Mouse (Mus musculus): Measurements from ENCODE around the gene Mitd1. TPM values are rescaled to one million over a fixed set of nuclear protein-coding genes. Genes with fewer than 3 reads are reported as not detected.

Mitd1 gene
- polyA plus RNA-seq, 1 experiment = 3.9 TPM

- peak overlapping the region; percentile 81 for H3K4me2 ChIP-seq (ENCODE audit: low read depth)
- TF ChIP-seq POLR2AphosphoS2 (IDR thresholded peaks at IDR 0.05; ENCODE audit: insufficient read length, low read depth) (peak; percentile 16), TCF3 (IDR thresholded peaks at IDR 0.05; ENCODE audit: insufficient read length, low read depth) (no peak), POLR2A (IDR thresholded peaks at IDR 0.05; ENCODE audit: insufficient read length, low read depth) (peak; percentile 66)
- no peaks in the 10 kb centered on the region for H3K27me3 ChIP-seq (ENCODE audit: control insufficient read depth, insufficient read depth, insufficient read length)
- H3K4me3 ChIP-seq = peak overlapping the region; percentile 42
- peaks cover 24% of the 10 kb centered on the region for H3K36me3 ChIP-seq (ENCODE audit: control insufficient read depth, insufficient read depth)
- H3K79me2 ChIP-seq (ENCODE audit: control insufficient read depth, insufficient read depth) = no peaks in the 10 kb centered on the region
- H3ac ChIP-seq (ENCODE audit: control insufficient read depth, insufficient read length) = peak overlapping the region; percentile 57
These were observed 17.8 kb downstream of the Mitd1 start for GRCm38 (mm10) chr1:37872131-37873067.

GRCm38 (mm10) chr1:37871704-37872103 is 18.5 kb downstream of the Mitd1 start, which contains the start of gene Lipt1:
Lipt1 (plus strand) TSS chr1:37871738.
- Histone ChIP-seq H3K4me3 (peak within 1 kb of the TSS; percentile 42), H3K4me2 (ENCODE audit: low read depth) (peak within 1 kb of the TSS; percentile 81), H3K79me2 (ENCODE audit: control insufficient read depth, insufficient read depth) (no peaks in the 10 kb centered on the region), H3K27me3 (ENCODE audit: control insufficient read depth, insufficient read depth, insufficient read length) (no peaks in the 10 kb centered on the region), H3K36me3 (ENCODE audit: control insufficient read depth, insufficient read depth) (peaks cover 17% of the 10 kb centered on the region), H3ac (ENCODE audit: control insufficient read depth, insufficient read length) (peak within 1 kb of the TSS; percentile 57)
- TF ChIP-seq MAX (IDR thresholded peaks at IDR 0.05; ENCODE audit: low read depth) (no peak), USF1 (IDR thresholded peaks at IDR 0.05; ENCODE audit: low read depth) (no peak), TCF3 (IDR thresholded peaks at IDR 0.05; ENCODE audit: insufficient read length, low read depth) (no peak), SRF (IDR thresholded peaks at IDR 0.05; ENCODE audit: control insufficient read depth, insufficient read length, low read depth) (no peak)

- no peak for TF ChIP-seq TCF3 (IDR thresholded peaks at IDR 0.05; ENCODE audit: insufficient read length, low read depth)
- no peak for TF ChIP-seq E2F4 (IDR thresholded peaks at IDR 0.05; ENCODE audit: insufficient read depth)
- TF ChIP-seq MYOG (IDR thresholded peaks at IDR 0.05; ENCODE audit: control insufficient read depth in 1 of 3, insufficient read depth in 1 of 3, insufficient read length in 2 of 3, low read depth in 2 of 3) = no peak
- no peak for TF ChIP-seq REST (IDR thresholded peaks at IDR 0.05; ENCODE audit: insufficient read depth, insufficient read length)
- TF ChIP-seq MYOD1 (IDR thresholded peaks at IDR 0.05; ENCODE audit: control insufficient read depth in 1 of 3, insufficient read length in 2 of 3, low read depth in 2 of 3) = no peak
- no peak for TF ChIP-seq POLR2A (IDR thresholded peaks at IDR 0.05; ENCODE audit: insufficient read length, low read depth)
- TF ChIP-seq SRF (IDR thresholded peaks at IDR 0.05; ENCODE audit: control insufficient read depth, insufficient read length, low read depth) = no peak
- no peak for TF ChIP-seq TCF12 (IDR thresholded peaks at IDR 0.05; ENCODE audit: insufficient read depth, poor library complexity, severe bottlenecking)
- no peak for TF ChIP-seq CEBPB (IDR thresholded peaks at IDR 0.05; ENCODE audit: insufficient read depth, poor library complexity, severe bottlenecking)
- no peak for TF ChIP-seq USF1 (IDR thresholded peaks at IDR 0.05; ENCODE audit: low read depth)
- no peak for TF ChIP-seq MAX (IDR thresholded peaks at IDR 0.05; ENCODE audit: low read depth)
- TF ChIP-seq POLR2AphosphoS2 (IDR thresholded peaks at IDR 0.05; ENCODE audit: insufficient read length, low read depth) = no peak
- Histone ChIP-seq H3K4me2 (ENCODE audit: low read depth) (peak overlapping the region; percentile 50), H3ac (ENCODE audit: control insufficient read depth, insufficient read length) (no peak overlapping the region), H3K79me2 (ENCODE audit: control insufficient read depth, insufficient read depth) (no peaks in the 10 kb centered on the region), H3K27me3 (ENCODE audit: control insufficient read depth, insufficient read depth, insufficient read length) (no peaks in the 10 kb centered on the region), H3K4me3 (no peak overlapping the region), H3K36me3 (ENCODE audit: control insufficient read depth, insufficient read depth) (no peaks in the 10 kb centered on the region)
These were observed 20.8 kb downstream of the Mitd1 start for GRCm38 (mm10) chr1:37869362-37869761.

- Histone ChIP-seq H3ac (ENCODE audit: control insufficient read depth, insufficient read length) (no peak overlapping the region), H3K4me3 (no peak overlapping the region), H3K36me3 (ENCODE audit: control insufficient read depth, insufficient read depth) (no peaks in the 10 kb centered on the region), H3K4me2 (ENCODE audit: low read depth) (peak overlapping the region; percentile 50), H3K27me3 (ENCODE audit: control insufficient read depth, insufficient read depth, insufficient read length) (no peaks in the 10 kb centered on the region), H3K79me2 (ENCODE audit: control insufficient read depth, insufficient read depth) (no peaks in the 10 kb centered on the region)
- TF ChIP-seq CEBPB (IDR thresholded peaks at IDR 0.05; ENCODE audit: insufficient read depth, poor library complexity, severe bottlenecking) (no peak), POLR2AphosphoS2 (IDR thresholded peaks at IDR 0.05; ENCODE audit: insufficient read length, low read depth) (no peak), MAX (IDR thresholded peaks at IDR 0.05; ENCODE audit: low read depth) (no peak), USF1 (IDR thresholded peaks at IDR 0.05; ENCODE audit: low read depth) (no peak), REST (IDR thresholded peaks at IDR 0.05; ENCODE audit: insufficient read depth, insufficient read length) (no peak), TCF12 (IDR thresholded peaks at IDR 0.05; ENCODE audit: insufficient read depth, poor library complexity, severe bottlenecking) (no peak), SRF (IDR thresholded peaks at IDR 0.05; ENCODE audit: control insufficient read depth, insufficient read length, low read depth) (no peak), E2F4 (IDR thresholded peaks at IDR 0.05; ENCODE audit: insufficient read depth) (no peak), MYOD1 (IDR thresholded peaks at IDR 0.05; ENCODE audit: control insufficient read depth in 1 of 3, insufficient read length in 2 of 3, low read depth in 2 of 3) (no peak), TCF3 (IDR thresholded peaks at IDR 0.05; ENCODE audit: insufficient read length, low read depth) (no peak), MYOG (IDR thresholded peaks at IDR 0.05; ENCODE audit: control insufficient read depth in 1 of 3, insufficient read depth in 1 of 3, insufficient read length in 2 of 3, low read depth in 2 of 3) (no peak)
These were observed 21.6 kb downstream of the Mitd1 start for GRCm38 (mm10) chr1:37868640-37869039.

Data from myocyte (in vitro differentiated cells).